Mouse (Mus musculus): ENCODE measurements around the gene Adamts13. TPM values are rescaled to one million over a fixed set of nuclear protein-coding genes. Genes with fewer than 3 reads are reported as not detected.

Gene Adamts13
- polyA plus RNA-seq, 1 experiment: not detected

GRCm38 (mm10) chr2:26950411-26950810 is 22.8 kb upstream of the Adamts13 start:
- TF ChIP-seq FLI1 (IDR thresholded peaks at IDR 0.05; ENCODE audit: low read length) (no peak), GATA1 (IDR thresholded peaks at IDR 0.05; ENCODE audit: borderline replicate concordance, low read length) (no peak)

GRCm38 (mm10) chr2:26951346-26951905 is 21.8 kb upstream of the Adamts13 start:
- H3K36me3 ChIP-seq (replicated peaks; ENCODE audit: low read length): peaks cover 98% of the 10 kb centered on the region
- no peaks in the 10 kb centered on the region for H3K9me3 ChIP-seq
- H3K4me1 ChIP-seq: peaks cover 10% of the 10 kb centered on the region
- TF ChIP-seq GATA1 (IDR thresholded peaks at IDR 0.05; ENCODE audit: borderline replicate concordance, low read length) (no peak), FLI1 (IDR thresholded peaks at IDR 0.05; ENCODE audit: low read length) (no peak)
- H3K4me3 ChIP-seq (replicated peaks): no peak overlapping the region
- no peaks in the 10 kb centered on the region for H3K27me3 ChIP-seq (replicated peaks)

More at GRCm38 (mm10) chr2:26950411-26950810, 22.8 kb upstream of the Adamts13 start:
- H3K36me3 ChIP-seq (replicated peaks; ENCODE audit: low read length): peaks cover 90% of the 10 kb centered on the region
- peaks cover 10% of the 10 kb centered on the region for H3K4me1 ChIP-seq
- no peak overlapping the region for H3K4me3 ChIP-seq (replicated peaks)
- H3K27me3 ChIP-seq (replicated peaks): no peaks in the 10 kb centered on the region
- no peaks in the 10 kb centered on the region for H3K9me3 ChIP-seq

GRCm38 (mm10) chr2:26952193-26952592 is 21.0 kb upstream of the Adamts13 start:
- Histone ChIP-seq H3K36me3 (replicated peaks; ENCODE audit: low read length) (peaks cover 97% of the 10 kb centered on the region), H3K4me3 (replicated peaks) (no peak overlapping the region), H3K4me1 (peaks cover 10% of the 10 kb centered on the region), H3K27me3 (replicated peaks) (no peaks in the 10 kb centered on the region), H3K9me3 (no peaks in the 10 kb centered on the region)
- no peak for TF ChIP-seq GATA1 (IDR thresholded peaks at IDR 0.05; ENCODE audit: borderline replicate concordance, low read length)
- no peak for TF ChIP-seq FLI1 (IDR thresholded peaks at IDR 0.05; ENCODE audit: low read length)

- no peak overlapping the region for H3K4me3 ChIP-seq (replicated peaks)
- TF ChIP-seq GATA1 (IDR thresholded peaks at IDR 0.05; ENCODE audit: borderline replicate concordance, low read length) (no peak), FLI1 (IDR thresholded peaks at IDR 0.05; ENCODE audit: low read length) (no peak)
- H3K9me3 ChIP-seq: no peaks in the 10 kb centered on the region
- H3K27me3 ChIP-seq (replicated peaks): no peaks in the 10 kb centered on the region
- peaks cover 10% of the 10 kb centered on the region for H3K4me1 ChIP-seq
- peaks cover 97% of the 10 kb centered on the region for H3K36me3 ChIP-seq (replicated peaks; ENCODE audit: low read length)
These were observed 20.4 kb upstream of the Adamts13 start for GRCm38 (mm10) chr2:26952866-26953265.

- Histone ChIP-seq H3K36me3 (replicated peaks; ENCODE audit: low read length) (peaks cover 94% of the 10 kb centered on the region), H3K4me3 (replicated peaks) (no peak overlapping the region), H3K27me3 (replicated peaks) (no peaks in the 10 kb centered on the region), H3K9me3 (no peaks in the 10 kb centered on the region), H3K4me1 (peaks cover 13% of the 10 kb centered on the region)
- TF ChIP-seq FLI1 (IDR thresholded peaks at IDR 0.05; ENCODE audit: low read length): no peak
- TF ChIP-seq GATA1 (IDR thresholded peaks at IDR 0.05; ENCODE audit: borderline replicate concordance, low read length): no peak
These were observed 18.4 kb upstream of the Adamts13 start for GRCm38 (mm10) chr2:26954735-26955395.

GRCm38 (mm10) chr2:26956811-26957487 is 16.3 kb upstream of the Adamts13 start:
- H3K27me3 ChIP-seq (replicated peaks): no peaks in the 10 kb centered on the region
- TF ChIP-seq FLI1 (IDR thresholded peaks at IDR 0.05; ENCODE audit: low read length): no peak
- no peak for TF ChIP-seq GATA1 (IDR thresholded peaks at IDR 0.05; ENCODE audit: borderline replicate concordance, low read length)
- no peaks in the 10 kb centered on the region for H3K9me3 ChIP-seq
- peaks cover 31% of the 10 kb centered on the region for H3K4me1 ChIP-seq
- no peak overlapping the region for H3K4me3 ChIP-seq (replicated peaks)
- peaks cover 92% of the 10 kb centered on the region for H3K36me3 ChIP-seq (replicated peaks; ENCODE audit: low read length)

- Histone ChIP-seq H3K4me1 (peaks cover 37% of the 10 kb centered on the region), H3K36me3 (replicated peaks; ENCODE audit: low read length) (peaks cover 90% of the 10 kb centered on the region), H3K9me3 (no peaks in the 10 kb centered on the region), H3K27me3 (replicated peaks) (no peaks in the 10 kb centered on the region), H3K4me3 (replicated peaks) (no peak overlapping the region)
- TF ChIP-seq GATA1 (IDR thresholded peaks at IDR 0.05; ENCODE audit: borderline replicate concordance, low read length) (no peak), FLI1 (IDR thresholded peaks at IDR 0.05; ENCODE audit: low read length) (no peak)
These were observed 15.7 kb upstream of the Adamts13 start for GRCm38 (mm10) chr2:26957488-26957859.

- TF ChIP-seq GATA1 (IDR thresholded peaks at IDR 0.05; ENCODE audit: borderline replicate concordance, low read length): no peak
- H3K9me3 ChIP-seq: no peaks in the 10 kb centered on the region
- H3K4me3 ChIP-seq (replicated peaks): no peak overlapping the region
- peaks cover 44% of the 10 kb centered on the region for H3K4me1 ChIP-seq
- peaks cover 62% of the 10 kb centered on the region for H3K36me3 ChIP-seq (replicated peaks; ENCODE audit: low read length)
- no peaks in the 10 kb centered on the region for H3K27me3 ChIP-seq (replicated peaks)
These were observed 12.5 kb upstream of the Adamts13 start for GRCm38 (mm10) chr2:26960756-26961155.

GRCm38 (mm10) chr2:26963923-26964723 is 9.1 kb upstream of the Adamts13 start, which contains the start of gene Rexo4:
Gene Rexo4 (minus strand): TSS chr2:26964386.
- Histone ChIP-seq H3K4me3 (replicated peaks) (peak within 1 kb of the TSS; percentile 96), H3K36me3 (replicated peaks; ENCODE audit: low read length) (peaks cover 30% of the 10 kb centered on the region), H3K9me3 (peaks cover 8% of the 10 kb centered on the region; the same call in 1 of the 2 replicates), H3K27me3 (replicated peaks) (no peaks in the 10 kb centered on the region), H3K4me1 (peaks cover 44% of the 10 kb centered on the region)
- TF ChIP-seq GATA1 (IDR thresholded peaks at IDR 0.05; ENCODE audit: borderline replicate concordance, low read length) (no peak), FLI1 (IDR thresholded peaks at IDR 0.05; ENCODE audit: low read length) (no peak)
